Mouse (Mus musculus): ENCODE results near the gene L3mbtl4.

- no peak for TF ChIP-seq CTCF (IDR thresholded peaks at IDR 0.05)
- no peak for TF ChIP-seq EP300 (IDR thresholded peaks at IDR 0.05)
Observed at GRCm38 (mm10) chr17:68338917-68339553, 65.4 kb downstream of the L3mbtl4 start.

Measured in lung, postnatal 0 days (tissue).